Mouse (Mus musculus) thymus, postnatal 0 days (tissue): ENCODE results near the gene Pparg. TPM values are rescaled to one million over a fixed set of nuclear protein-coding genes. Genes with fewer than 3 reads are reported as not detected.

Source experiments
- DNase-seq: peaks from one replicate; pipeline ENCODE4 v3.0.0-alpha.2; 2015; ENCODE audit warnings: low spot score
- polyA plus RNA-seq: library from polyadenylated mRNA; unstranded; fragments of >200 nt; fragmentation: Nextera tagmentation; extraction: Ambion mirVana; gene quantifications from 2 replicates; pipeline ENCODE4 v1.2.1, GENCODE M21; 2015

Pparg gene
- polyA plus RNA-seq, 1 experiment from 2014 or later, result 5.9 TPM

DNA sequence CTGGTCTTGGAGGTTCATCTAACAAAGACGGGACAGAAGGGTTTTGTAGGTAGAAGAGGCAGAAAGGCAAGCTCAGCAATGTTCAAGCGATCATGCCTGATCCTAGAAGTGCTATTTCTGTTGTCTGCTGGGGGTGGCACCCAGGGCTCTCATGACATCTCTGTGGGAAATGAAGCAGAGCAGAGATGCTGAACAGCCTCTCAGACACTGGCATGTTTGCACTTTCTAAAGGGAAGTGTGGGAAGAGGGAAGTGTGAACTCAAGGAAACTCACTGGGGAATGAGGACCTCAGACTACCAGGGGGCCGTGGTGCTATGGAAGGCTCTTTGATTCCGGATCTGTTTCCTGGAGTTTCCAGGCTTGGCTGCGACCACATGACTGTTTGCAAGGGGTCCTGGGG lies 144.2 kb downstream of the Pparg start:
- DNase-seq, result no peak

DNA sequence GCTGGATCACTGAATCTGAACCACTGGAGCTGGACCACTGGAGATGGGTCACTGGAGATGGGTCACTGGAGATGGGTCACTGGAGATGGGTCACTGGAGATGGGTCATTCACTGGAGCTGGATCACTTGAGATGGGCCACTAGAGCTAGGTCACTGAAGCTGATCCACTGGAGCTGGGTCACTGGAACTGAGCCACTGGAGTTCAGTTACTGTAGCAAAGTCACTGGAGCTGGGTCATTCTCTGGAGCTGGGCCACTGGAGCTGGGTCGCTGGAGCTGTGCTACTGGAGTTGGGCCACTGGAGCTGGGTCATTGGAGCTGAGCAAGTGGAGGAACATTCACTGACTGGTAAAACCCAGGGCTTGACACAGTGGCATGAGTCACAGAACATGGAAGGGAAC lies 145.7 kb downstream of the Pparg start:
- no peak for DNase-seq

DNA sequence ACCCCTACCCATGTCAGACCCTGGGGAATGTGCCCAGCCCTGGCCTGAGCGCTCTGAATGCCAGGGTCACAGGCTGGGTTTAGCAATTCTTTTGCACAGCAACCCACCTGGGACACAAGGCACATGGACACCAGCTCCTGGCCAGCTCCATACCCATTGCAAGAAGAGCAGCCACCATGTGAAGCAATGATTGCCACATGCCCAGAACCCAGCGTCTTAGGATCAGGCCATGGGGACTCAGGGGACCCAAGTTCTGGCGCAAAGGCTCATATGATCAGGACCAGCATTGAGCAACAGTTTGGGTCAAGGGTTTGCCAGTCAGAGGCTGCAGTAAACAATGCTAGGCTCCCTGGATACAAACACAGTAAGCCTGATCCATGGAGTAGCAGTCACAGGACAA lies 150.7 kb downstream of the Pparg start:
- no peak for DNase-seq

DNA sequence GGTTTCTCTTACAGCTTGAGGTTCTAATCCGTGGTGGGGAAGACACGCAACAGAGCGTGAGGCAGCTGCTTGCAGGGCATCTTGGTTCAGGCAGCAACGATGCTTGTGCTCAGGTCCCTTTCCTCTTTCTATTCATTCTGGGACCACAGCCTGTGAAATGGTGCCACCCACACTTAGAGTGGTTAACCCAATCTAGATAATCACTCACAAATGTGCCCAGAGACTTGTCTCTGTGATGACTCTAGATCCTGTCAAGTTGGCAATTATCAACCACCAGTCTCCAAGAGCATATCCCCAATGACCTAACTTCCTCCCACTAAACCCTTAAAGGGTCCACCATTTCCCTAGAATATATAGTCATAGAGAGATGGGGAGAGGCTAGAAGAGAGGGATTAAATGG lies 152.5 kb downstream of the Pparg start:
- no peak for DNase-seq

DNA sequence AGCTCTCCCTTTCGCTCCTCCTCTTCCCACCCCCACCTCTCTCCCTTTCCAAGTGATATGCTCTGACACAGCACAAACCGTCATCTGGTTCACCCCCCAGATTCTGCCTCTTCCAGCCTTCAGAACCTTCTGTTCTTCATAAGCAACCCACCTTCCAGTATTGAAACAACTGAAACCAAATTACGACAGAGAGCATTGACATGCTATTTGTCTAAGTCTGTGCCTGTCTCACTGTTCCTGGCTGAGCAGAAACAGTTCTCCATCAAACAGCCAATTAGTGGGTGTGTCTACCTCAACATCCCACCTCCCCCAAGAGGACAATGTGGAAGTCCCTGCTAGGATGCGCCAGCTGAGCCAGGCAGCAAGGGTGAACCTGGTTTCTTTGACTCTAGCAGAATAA lies 157.2 kb downstream of the Pparg start:
- no peak for DNase-seq

DNA sequence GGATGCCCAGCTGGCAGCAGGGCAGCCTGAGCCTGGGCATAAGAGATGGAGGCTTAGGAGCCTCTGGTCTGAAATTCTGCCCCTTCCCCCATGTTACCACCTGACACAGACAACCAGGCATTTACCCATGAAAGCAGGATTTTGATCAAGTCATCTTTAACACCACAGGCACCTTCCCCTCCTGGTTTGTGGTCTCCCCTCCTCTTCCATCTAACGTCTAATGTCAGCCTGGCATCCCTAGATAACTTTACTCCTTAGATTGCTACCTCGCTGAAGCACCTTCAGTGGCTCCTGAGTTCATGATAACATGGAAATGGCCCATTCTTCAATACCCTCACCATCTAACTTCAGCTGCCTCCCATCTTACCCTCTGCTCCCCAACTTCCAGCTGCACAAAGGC lies 157.6 kb downstream of the Pparg start:
- no peak for DNase-seq

DNA sequence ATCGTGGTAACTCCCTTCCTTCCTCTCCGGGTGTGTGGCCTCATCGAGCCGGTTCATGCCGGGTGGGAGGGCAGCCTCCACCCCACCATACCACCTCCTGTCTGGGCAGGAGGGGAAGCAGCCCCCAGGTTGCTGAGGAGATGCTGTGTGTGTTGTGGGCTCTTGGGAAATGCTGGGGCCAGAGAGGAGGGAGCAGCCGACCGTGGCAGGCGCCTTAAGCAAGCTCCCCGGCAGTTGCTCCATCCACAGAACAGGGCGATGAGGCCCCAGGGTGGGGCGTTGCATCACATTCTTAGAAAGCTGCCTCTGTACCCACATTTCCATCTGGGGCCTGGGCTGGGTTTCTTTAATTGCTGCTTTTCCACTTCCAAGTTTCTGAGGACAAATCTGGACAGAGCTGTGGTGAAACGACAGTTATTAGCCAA lies 158.5 kb downstream of the Pparg start:
- DNase-seq, result peak; percentile 69

DNA sequence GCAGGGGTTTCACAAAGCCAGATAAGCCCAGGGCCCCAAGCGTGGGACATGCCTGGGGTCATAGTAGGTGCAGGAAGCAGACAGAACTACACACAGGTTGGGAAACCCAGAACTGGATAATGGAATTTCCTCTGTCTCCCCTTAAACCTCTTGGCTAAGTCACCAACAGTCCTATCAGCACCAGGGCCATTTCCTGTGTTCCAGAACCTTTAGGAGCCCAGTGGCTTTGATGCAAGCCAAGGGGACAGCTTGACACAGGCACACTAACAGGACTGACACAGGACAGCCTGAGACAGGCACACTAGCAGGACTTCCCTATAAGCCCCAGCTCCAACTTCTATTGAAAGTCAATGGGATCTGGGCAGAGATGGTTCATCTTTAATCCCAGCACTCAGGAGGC lies 161.2 kb downstream of the Pparg start:
- DNase-seq, result no peak

DNA sequence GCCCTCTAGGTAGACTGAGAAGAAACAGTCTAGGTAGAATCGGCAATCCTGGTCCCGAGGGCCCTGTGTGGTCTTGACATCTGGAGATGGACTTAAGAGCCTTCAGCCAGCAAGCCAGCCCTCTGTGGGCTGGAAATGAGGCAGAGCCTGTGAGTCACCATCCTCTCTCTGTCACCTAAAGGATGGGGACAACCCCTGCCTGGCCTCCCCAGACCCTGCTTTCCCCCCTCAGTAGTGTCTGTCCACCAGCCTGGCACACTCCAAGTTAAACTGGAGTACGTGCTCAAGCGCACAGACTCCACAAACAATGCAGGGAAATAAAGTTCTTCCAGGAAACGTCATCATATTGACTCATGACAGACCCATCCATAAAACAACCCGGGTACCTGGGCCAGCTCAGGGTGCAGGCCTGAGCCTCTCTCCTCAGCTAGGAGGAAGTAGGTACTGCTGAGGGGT lies 162.0 kb downstream of the Pparg start:
- no peak for DNase-seq

DNA sequence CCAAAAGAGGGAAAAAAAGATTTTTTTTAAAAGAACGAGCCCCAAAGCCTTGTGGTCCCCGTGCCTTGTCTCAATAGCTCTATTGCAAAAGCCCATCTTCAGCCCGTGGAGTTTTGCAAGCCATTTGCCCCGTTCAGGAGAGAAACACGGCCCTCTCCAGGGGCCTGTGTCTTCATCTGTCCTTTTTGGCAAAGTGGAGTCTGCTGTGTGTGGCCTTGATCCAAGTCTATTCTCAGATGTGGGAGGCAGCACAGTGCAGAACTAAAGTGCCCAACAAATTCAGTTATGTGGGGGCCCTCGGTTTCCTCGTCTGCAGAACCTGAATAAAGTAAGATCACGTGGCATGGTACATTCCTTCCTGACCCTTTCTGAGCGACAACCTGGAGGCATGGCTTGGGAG lies 162.4 kb downstream of the Pparg start:
- no peak for DNase-seq

DNA sequence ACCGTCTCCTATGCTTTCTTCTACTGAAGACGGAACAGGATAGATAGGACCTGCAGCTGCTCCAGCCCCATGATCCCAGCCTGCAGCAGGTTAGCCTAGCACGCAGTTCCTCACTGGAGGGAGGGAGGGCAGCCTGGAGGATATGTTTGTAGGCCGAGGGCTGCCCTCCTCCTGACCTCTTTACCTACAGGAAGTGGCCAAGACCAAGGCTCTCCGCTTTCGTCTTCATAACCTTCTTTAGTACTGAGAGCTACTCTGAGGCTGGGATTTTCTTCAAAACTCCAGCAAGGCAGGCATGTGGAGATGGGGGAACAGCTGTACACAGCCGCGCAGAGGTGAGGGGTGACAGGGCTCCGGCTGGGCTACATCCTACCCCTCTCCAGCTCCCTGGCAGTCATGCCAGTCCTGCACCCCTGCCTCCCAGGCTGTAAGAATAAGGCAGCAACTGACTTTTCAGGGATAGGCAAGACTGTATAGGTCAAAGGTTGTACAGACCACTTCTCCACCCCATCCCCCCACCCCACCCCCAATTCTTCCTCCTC lies 163.8 kb downstream of the Pparg start:
- DNase-seq, result peak; percentile 32

DNA sequence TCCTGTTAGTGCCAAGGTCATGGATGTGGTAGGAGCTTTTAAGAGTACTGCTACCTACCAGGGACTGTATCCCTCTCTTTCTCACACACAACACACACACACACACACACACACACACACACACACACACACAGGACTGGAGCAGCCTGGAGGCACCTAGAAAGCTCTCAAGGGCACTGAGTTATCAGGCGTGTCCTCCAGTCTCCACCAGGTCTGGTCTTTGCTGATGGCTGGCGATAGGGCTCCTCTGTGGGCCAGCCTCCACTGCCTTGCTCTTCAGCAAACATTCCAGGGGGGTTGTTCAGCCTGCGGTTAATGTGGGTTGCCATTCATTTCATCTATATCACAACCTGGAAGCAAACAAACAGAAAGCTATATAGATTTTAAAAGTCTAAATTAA lies 166.7 kb downstream of the Pparg start:
- DNase-seq, result no peak

DNA sequence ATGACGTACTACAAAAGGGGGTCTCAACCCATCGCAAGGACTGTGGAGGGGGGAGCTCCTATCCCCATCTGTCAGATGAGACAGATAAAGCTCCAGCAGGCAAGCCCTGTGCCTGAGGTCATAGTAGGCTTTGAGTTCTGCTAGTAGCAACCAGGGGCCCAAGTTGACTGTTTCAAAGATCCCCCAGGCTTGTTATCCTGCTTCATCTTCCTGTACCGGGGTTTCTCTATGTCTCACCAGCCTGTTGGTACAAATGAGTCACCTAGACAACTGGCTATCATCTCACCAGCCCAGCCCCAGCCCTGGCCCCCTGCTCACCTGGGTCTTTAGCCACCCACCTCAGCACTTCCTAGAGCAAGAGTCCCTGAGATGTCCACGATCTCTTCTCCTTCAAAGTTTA lies 167.6 kb downstream of the Pparg start:
- DNase-seq, result no peak

DNA sequence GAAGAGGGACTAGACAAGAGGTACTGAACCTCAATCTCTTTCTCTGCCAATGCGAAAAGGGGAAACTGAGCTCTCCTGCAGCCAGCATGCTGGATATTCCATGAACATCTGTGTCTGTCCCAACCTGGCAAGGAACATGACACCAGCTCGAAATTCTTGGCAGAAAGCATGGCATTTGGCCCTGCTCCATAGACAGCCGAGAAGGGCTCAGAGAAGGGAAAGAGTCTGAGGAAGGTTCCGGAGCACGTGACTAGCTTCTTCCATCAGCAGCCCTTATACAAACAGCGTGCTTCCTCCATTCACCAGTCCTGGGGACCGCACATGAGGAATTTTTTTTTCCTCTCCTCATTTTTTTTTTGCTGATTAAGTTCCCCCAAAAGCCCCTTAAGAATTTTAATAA lies 173.9 kb downstream of the Pparg start:
- DNase-seq, result no peak

DNA sequence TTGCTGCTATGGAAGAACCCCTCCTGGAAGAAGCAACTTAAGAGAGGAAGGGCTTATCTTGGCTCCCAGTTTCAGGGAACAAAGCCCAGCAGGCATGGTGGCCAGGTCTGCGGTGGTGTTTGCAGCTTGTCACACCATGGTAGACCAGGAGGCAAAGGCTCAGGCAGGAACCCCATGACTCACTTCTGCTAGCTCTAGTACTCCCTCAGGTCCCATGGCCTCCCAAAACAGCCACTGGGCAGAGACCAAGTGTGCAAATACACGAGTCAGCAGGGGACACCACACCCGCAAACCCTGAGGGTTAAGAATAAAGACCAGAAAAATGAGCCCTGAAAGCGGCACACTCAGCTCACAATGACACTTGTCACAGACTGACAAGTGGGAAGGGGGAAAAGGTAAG lies 175.4 kb downstream of the Pparg start:
- no peak for DNase-seq

DNA sequence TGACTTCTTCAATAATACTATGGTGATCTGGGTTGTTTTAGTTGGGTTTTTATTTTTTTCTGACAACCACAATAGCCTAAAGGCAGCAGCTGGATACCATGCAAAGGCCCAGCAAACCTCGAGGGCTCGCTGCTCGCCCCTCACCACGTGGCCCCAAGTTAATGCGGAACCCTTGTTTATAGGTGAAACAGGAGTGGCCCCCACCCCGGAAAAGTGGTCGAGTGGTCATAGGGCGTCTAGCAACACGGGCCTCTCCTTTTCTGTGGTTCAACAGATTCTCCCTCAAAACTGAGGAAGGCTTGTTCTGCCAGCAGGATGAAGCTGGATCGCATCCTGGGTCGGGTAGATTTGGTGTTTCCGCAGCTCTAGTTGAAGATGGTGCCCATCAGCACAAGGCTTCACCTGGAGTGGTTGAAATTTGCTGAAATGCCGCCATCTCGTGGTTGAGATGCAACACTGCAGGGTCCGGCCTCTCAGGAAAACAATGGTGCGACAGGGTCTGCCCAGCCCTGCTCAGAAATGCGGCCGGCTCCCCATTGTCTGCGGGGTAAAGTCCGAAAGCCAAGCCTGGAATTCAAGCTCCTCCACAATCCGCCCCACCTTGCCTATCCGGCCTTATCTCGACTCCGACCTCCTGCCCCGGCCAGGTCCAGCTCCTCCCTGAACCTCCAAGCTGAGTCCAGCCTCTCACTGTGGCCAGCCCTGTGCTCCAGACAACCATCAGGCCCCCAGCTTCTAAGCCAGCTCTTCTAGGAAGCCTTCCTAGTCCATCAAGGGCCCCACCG lies 178.1 kb downstream of the Pparg start:
- peak; percentile 84 for DNase-seq

Other genes with a start within 250 kb of the Pparg start
- 0.64 and 0.72 TPM in 2 replicates for gene Syn2, start 226.0 kb upstream of the Pparg start, polyA plus RNA-seq
- gene Gm17482, start 133.6 kb upstream of the Pparg start, polyA plus RNA-seq, result not detected in 2 replicates
- gene Timp4, start 108.7 kb upstream of the Pparg start, polyA plus RNA-seq, result 0.78 and 0.86 TPM in 2 replicates
- gene Tsen2, start 183.7 kb downstream of the Pparg start, polyA plus RNA-seq, result 18.1 and 21.0 TPM in 2 replicates
- gene Mkrn2os, start 231.6 kb downstream of the Pparg start, polyA plus RNA-seq, result 1.6 and 1.9 TPM in 2 replicates
- gene Mkrn2, start 241.0 kb downstream of the Pparg start, polyA plus RNA-seq, result 33.7 and 38.9 TPM in 2 replicates